ENCODE assay signal across 9 mouse cellular contexts in genomic region chr9:41612802-41613550, GRCm38 (mm10).
DNase-seq lines count a peak whose midpoint lies in the region; ATAC-seq and TF ChIP-seq lines count a peak whose summit lies in the region.
"Had no signal": no experiment of that assay in that cellular context is flagged by ENCODE, and none has a peak within 500 bp of the region (broad histone marks: within the 10 kb centered on the region; RNA-seq: fewer than 3 reads in every experiment).

No protein-coding gene starts in this region.

- TF ChIP-seq EP300 in stomach, postnatal 0 days (optimal IDR thresholded peaks at IDR 0.05): no peak

- H3K27ac ChIP-seq in lung, embryonic 15.5 days: peak overlapping the region; percentile 68; the same call in 1 of the 2 replicates
- peak overlapping the region; percentile 92 for H3K27ac ChIP-seq in forebrain, embryonic 16.5 days (ENCODE audit: low read length)
- peak overlapping the region; percentile 74 for H3K27ac ChIP-seq in limb, embryonic 15.5 days
- no peak overlapping the region for H3K27ac ChIP-seq in stomach, postnatal 0 days (replicated peaks)
- no peak overlapping the region for H3K27ac ChIP-seq in thymus, adult 2 months (ENCODE audit: control insufficient read depth, insufficient read depth, low read length)

- no peak for TF ChIP-seq POLR2A in lung, adult 2 months (IDR thresholded peaks at IDR 0.05; ENCODE audit: borderline replicate concordance, extremely low read depth, low read depth, low read length)
- TF ChIP-seq POLR2A in thymus, adult 2 months (IDR thresholded peaks at IDR 0.05; ENCODE audit: control insufficient read depth, extremely low read depth, insufficient read depth, low read length, poor library complexity): no peak

- peak overlapping the region; percentile 40 for H3K4me2 ChIP-seq in lung, embryonic 15.5 days
- H3K4me2 ChIP-seq in forebrain, embryonic 16.5 days (ENCODE audit: low read length): peak overlapping the region; percentile 44
- peak overlapping the region; percentile 31 for H3K4me2 ChIP-seq in limb, embryonic 15.5 days
- peak overlapping the region; percentile 47 for H3K4me2 ChIP-seq in stomach, postnatal 0 days (replicated peaks; ENCODE audit: low read depth)

- peaks cover 31% of the 10 kb centered on the region for H3K4me1 ChIP-seq in lung, embryonic 15.5 days
- H3K4me1 ChIP-seq in lung, adult 2 months (ENCODE audit: control insufficient read depth, insufficient read depth, low read length): no peaks in the 10 kb centered on the region; the same call in 1 of the 2 replicates
- H3K4me1 ChIP-seq in forebrain, embryonic 16.5 days (replicated peaks; ENCODE audit: control insufficient read depth, insufficient read depth, low read length): peaks cover 37% of the 10 kb centered on the region
- peaks cover 36% of the 10 kb centered on the region for H3K4me1 ChIP-seq in limb, embryonic 15.5 days
- 0 out of 2 replicates have a peak, but pooled peaks cover 4% of the 10 kb centered on the region for H3K4me1 ChIP-seq in stomach, postnatal 0 days (replicated peaks; ENCODE audit: control insufficient read depth, insufficient read depth)
- no peaks in the 10 kb centered on the region for H3K4me1 ChIP-seq in thymus, adult 2 months (replicated peaks; ENCODE audit: control insufficient read depth, insufficient read depth, low read length)

- H3K27me3 ChIP-seq in lung, embryonic 15.5 days: no peaks in the 10 kb centered on the region
- no peaks in the 10 kb centered on the region for H3K27me3 ChIP-seq in forebrain, embryonic 16.5 days (replicated peaks; ENCODE audit: control insufficient read depth, insufficient read depth, low read length)
- no peaks in the 10 kb centered on the region for H3K27me3 ChIP-seq in limb, embryonic 15.5 days
- no peaks in the 10 kb centered on the region for H3K27me3 ChIP-seq in stomach, postnatal 0 days (ENCODE audit: control insufficient read depth, insufficient read depth, low read length)
- no peaks in the 10 kb centered on the region for H3K27me3 ChIP-seq in thymus, adult 2 months (ENCODE audit: control insufficient read depth, insufficient read depth, low read length)

- ATAC-seq in lung, embryonic 15.5 days (ENCODE audit: borderline replicate concordance, extremely low read depth, low FRiP score, low TSS enrichment): no peak
- ATAC-seq in forebrain, embryonic 16.5 days: no peak
- no peak for ATAC-seq in limb, embryonic 15.5 days (ENCODE audit: insufficient number of reproducible peaks, low FRiP score, low TSS enrichment, low read depth)
- ATAC-seq in stomach, postnatal 0 days (ENCODE audit: low FRiP score, low TSS enrichment): no peak

- no peak for TF ChIP-seq CTCF in lung, adult 2 months (IDR thresholded peaks at IDR 0.05; ENCODE audit: insufficient read depth, low read length)
- TF ChIP-seq CTCF in stomach, postnatal 0 days (IDR thresholded peaks at IDR 0.05; ENCODE audit: low read depth): no peak
- no peak for TF ChIP-seq CTCF in thymus, adult 2 months (IDR thresholded peaks at IDR 0.05; ENCODE audit: borderline replicate concordance, control insufficient read depth, extremely low read depth, insufficient read depth, low read length, poor library complexity)

- H3K9ac ChIP-seq in lung, embryonic 15.5 days: no peak overlapping the region
- H3K9ac ChIP-seq in forebrain, embryonic 16.5 days (replicated peaks; ENCODE audit: low read depth, low read length): peak overlapping the region; percentile 45
- H3K9ac ChIP-seq in limb, embryonic 15.5 days: no peak overlapping the region
- no peak overlapping the region for H3K9ac ChIP-seq in stomach, postnatal 0 days (ENCODE audit: low read length)

- no peaks in the 10 kb centered on the region for H3K36me3 ChIP-seq in lung, embryonic 15.5 days
- H3K36me3 ChIP-seq in forebrain, embryonic 16.5 days (ENCODE audit: control insufficient read depth, insufficient read depth): no peaks in the 10 kb centered on the region; the same call in 1 of the 2 replicates
- H3K36me3 ChIP-seq in limb, embryonic 15.5 days: no peaks in the 10 kb centered on the region
- H3K36me3 ChIP-seq in stomach, postnatal 0 days (ENCODE audit: control insufficient read depth, insufficient read depth, low read length): no peaks in the 10 kb centered on the region
- H3K36me3 ChIP-seq in thymus, adult 2 months (ENCODE audit: control insufficient read depth, insufficient read depth, low read length): no peaks in the 10 kb centered on the region

- no peak overlapping the region for H3K4me3 ChIP-seq in lung, embryonic 15.5 days
- H3K4me3 ChIP-seq in lung, adult 2 months (replicated peaks; ENCODE audit: extremely low read depth, low read depth, low read length): no peak overlapping the region
- H3K4me3 ChIP-seq in forebrain, embryonic 16.5 days (replicated peaks; ENCODE audit: low read length): no peak overlapping the region; the same call in 1 of the 2 replicates
- no peak overlapping the region for H3K4me3 ChIP-seq in limb, embryonic 15.5 days
- no peak overlapping the region for H3K4me3 ChIP-seq in stomach, postnatal 0 days (ENCODE audit: low read depth, low read length)
- H3K4me3 ChIP-seq in thymus, adult 2 months (ENCODE audit: control insufficient read depth, insufficient read depth, low read length): no peak overlapping the region
- H3K4me3 ChIP-seq: erythroblast, embryonic 14.5 days had no signal

- 33% methylated on average over 14 of the region's 14 CpGs for WGBS in lung, embryonic 15.5 days
- WGBS in lung, adult 2 months: 52% methylated on average over 14 of the region's 14 CpGs
- WGBS in forebrain, embryonic 16.5 days: 15% methylated on average over 14 of the region's 14 CpGs
- WGBS in limb, embryonic 15.5 days: 37% methylated on average over 14 of the region's 14 CpGs
- 54% methylated on average over 14 of the region's 14 CpGs for WGBS in stomach, postnatal 0 days
- 89% methylated on average over 14 of the region's 14 CpGs for WGBS in thymus, adult 2 months

- H3K9me3 ChIP-seq in lung, embryonic 15.5 days: no peaks in the 10 kb centered on the region
- H3K9me3 ChIP-seq in forebrain, embryonic 16.5 days (ENCODE audit: control insufficient read depth, low read length): no peaks in the 10 kb centered on the region
- H3K9me3 ChIP-seq in limb, embryonic 15.5 days: no peaks in the 10 kb centered on the region
- H3K9me3 ChIP-seq in stomach, postnatal 0 days (ENCODE audit: control insufficient read depth, low read length): no peaks in the 10 kb centered on the region

- no peak for DNase-seq in lung, adult 2 months
- no peak for DNase-seq in stomach, postnatal 0 days (ENCODE audit: low spot score)
- no peak for DNase-seq in liver
- DNase-seq in thymus, adult 2 months: no peak
- DNase-seq: kidney, adult 9 months had no signal

Comparison
In these comparisons a context has a peak if more than half of its experiments do, and no peak if none do; other contexts are left out.
1. H3K27ac ChIP-seq: peak in lung, embryonic 15.5 days (single experiment), forebrain, embryonic 16.5 days (single experiment) and limb, embryonic 15.5 days (single experiment); none in stomach, postnatal 0 days (single experiment) and thymus, adult 2 months (single experiment).
2. Peak in every context shown above with its lines, with median percentiles within 50 percentile points of each other: H3K4me2 ChIP-seq.